Mouse (Mus musculus) embryonic fibroblast, embryonic 13.5 days (primary cell): ENCODE results near the gene Wnt1.

ENCODE experiments used
- CTCF ChIP-seq: IDR thresholded peaks from 2 replicates; pipeline ENCODE4 v1.5.1; 2011; ENCODE audit warnings: mild to moderate bottlenecking, control low read depth, low read length, moderate library complexity, borderline replicate concordance; ENCODE audit not compliant: insufficient read depth
- POLR2A ChIP-seq: IDR thresholded peaks from 2 replicates; pipeline ENCODE4 v1.6.1; 2011; ENCODE audit warnings: low read depth, mild to moderate bottlenecking, control low read depth, low read length, moderate library complexity

DNA sequence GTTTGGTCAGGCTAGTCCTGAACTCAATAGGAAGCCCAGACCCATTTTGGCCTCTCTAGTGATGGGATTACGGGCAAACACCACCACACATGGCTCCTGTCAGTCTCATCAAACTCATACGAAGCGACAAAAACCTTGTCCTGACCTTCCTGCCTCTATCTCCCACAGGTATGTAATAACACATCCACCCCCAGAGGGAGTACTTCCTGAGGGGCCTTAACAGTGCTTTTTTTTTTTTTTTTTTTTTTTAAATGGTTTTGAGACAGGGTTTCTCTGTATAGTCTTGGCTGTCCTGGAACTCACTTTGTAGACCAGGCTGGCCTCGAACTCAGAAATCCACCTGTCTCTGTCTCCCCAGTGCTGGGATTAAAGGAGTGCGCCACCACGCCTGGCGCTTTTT lies 28.5 kb downstream of the Wnt1 start:
- TF ChIP-seq CTCF (no peak), POLR2A (no peak)
